Mouse (Mus musculus) forebrain, embryonic 14.5 days (tissue): ENCODE data around the gene Casz1. TPM values are rescaled to one million over a fixed set of nuclear protein-coding genes. Genes with fewer than 3 reads are reported as not detected.
A peak's percentile ranks its signal among the peaks of the same experiment; 100 is the strongest.

ENCODE experiments used
- ATAC-seq: fragments of 200-750 bp; cut with Nextera tagmentation; 2 replicates; pipeline ENCODE4 v1.8.0; 2017; ENCODE audit warnings: mild to moderate bottlenecking, moderate library complexity
- DNase-seq: peaks from one replicate; pipeline ENCODE4 v3.0.0-alpha.2; 2015; ENCODE audit warnings: low spot score
- H3K27ac ChIP-seq: fragments of 300-500 bp; sonication (generic); 2 replicates; pipeline ENCODE4 v1.5.1; 2014; ENCODE audit warnings: low read depth, mild to moderate bottlenecking, control low read depth, low read length, moderate library complexity
- H3K27me3 ChIP-seq: fragments of 300-500 bp; sonication (generic); replicated peaks from 2 replicates; pipeline ENCODE4 v1.6.1; 2014; ENCODE audit warnings: low read length, control low read depth, mixed read lengths; ENCODE audit not compliant: control insufficient read depth, insufficient read depth
- H3K36me3 ChIP-seq: fragments of 300-500 bp; sonication (generic); 2 replicates; pipeline ENCODE4 v1.6.1; 2014; ENCODE audit warnings: low read length, control low read depth; ENCODE audit not compliant: control insufficient read depth, insufficient read depth
- H3K4me1 ChIP-seq: fragments of 300-500 bp; sonication (generic); 2 replicates; pipeline ENCODE4 v1.6.1; 2014; ENCODE audit warnings: antibody characterized with exemption, low read length, control low read depth; ENCODE audit not compliant: control insufficient read depth, insufficient read depth
- H3K4me2 ChIP-seq: fragments of 300-500 bp; sonication (generic); 2 replicates; pipeline ENCODE4 v1.6.1; 2014; ENCODE audit warnings: mild to moderate bottlenecking, control low read depth, low read length
- H3K4me3 ChIP-seq: fragments of 300-500 bp; sonication (generic); 2 replicates; pipeline ENCODE4 v1.5.1; 2014; ENCODE audit warnings: low read depth, low read length, control low read depth
- H3K9ac ChIP-seq: fragments of 300-500 bp; sonication (generic); 2 replicates; pipeline ENCODE4 v1.6.1; 2014; ENCODE audit warnings: mild to moderate bottlenecking, low read length, control low read depth, moderate library complexity
- H3K9me3 ChIP-seq: fragments of 300-500 bp; sonication (generic); replicated peaks from 2 replicates; pipeline ENCODE4 v1.6.1; 2016; ENCODE audit warnings: low read length, control low read depth, mixed read lengths; ENCODE audit not compliant: control insufficient read depth
- WGBS: fragments of 180-500 bp; shearing (Covaris S2); extraction: QIAGEN DNeasy Blood & Tissue Kit; methylation state at CpG from one replicate; pipeline ENCODE4 v1.1.7; 2014; 5-methylcytosine and 5-hydroxymethylcytosine counted together
- polyA plus RNA-seq: library from polyadenylated mRNA; unstranded; fragments of >200 nt; fragmentation: Nextera tagmentation; extraction: Ambion mirVana; gene quantifications from 2 replicates; pipeline ENCODE4 v1.2.1, GENCODE M21; 2014

Gene Casz1
- polyA plus RNA-seq, 1 experiment from 2014 or later: 0.57 TPM

DNA sequence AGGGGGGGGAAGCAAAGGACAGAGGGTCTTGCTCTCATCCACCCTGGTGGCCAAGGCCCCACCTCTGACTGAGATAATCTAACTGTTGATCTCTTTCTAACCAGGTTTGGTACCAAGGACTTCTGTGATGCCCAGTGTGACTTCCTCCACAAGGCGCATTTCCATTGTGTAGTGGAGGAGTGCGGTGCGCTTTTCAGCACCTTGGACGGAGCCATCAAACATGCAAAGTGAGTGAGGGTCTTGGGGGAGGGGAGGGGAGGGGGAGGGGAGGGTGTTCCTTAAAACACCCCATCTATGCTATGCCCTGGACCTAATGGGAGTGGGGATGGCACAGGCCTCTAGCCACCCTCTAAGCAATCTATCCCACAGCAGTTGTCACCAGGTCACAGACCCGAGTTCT lies 138.9 kb downstream of the Casz1 start:
- DNase-seq (no peak), ATAC-seq (no peak)
- H3K9me3 ChIP-seq: no peaks in the 10 kb centered on the region
- H3K36me3 ChIP-seq: no peaks in the 10 kb centered on the region
- 0 out of 2 replicates have a peak, but pooled peaks cover 4% of the 10 kb centered on the region for H3K27me3 ChIP-seq
- H3K27ac ChIP-seq: no peak overlapping the region
- H3K4me2 ChIP-seq: no peak overlapping the region
- H3K9ac ChIP-seq: no peak overlapping the region
- H3K4me3 ChIP-seq: no peak overlapping the region
- WGBS: 47% methylated on average over 5 of the region's 5 CpGs
- H3K4me1 ChIP-seq: peaks cover 11% of the 10 kb centered on the region

DNA sequence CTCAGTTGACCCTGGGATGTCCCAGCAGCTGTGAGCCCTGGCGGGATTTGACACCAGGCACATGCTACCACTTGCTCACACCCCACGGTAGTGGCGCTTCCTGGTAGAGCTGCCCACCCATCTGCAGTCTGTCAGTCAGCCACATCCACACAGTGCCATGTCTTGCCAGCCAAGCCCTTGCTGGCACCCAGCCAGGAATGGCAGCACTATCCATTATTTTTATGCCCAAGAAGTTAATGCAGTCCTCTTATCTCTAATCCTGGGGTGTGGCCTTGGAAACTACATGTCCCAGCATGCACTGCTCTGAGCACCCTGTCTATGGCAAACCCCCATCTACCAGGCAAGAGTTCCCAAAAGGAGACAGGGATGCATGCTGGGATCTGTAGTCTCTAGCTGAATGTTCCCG lies 141.2 kb downstream of the Casz1 start:
- Histone ChIP-seq H3K4me2 (no peak overlapping the region), H3K27ac (no peak overlapping the region), H3K9me3 (no peaks in the 10 kb centered on the region), H3K9ac (no peak overlapping the region), H3K36me3 (no peaks in the 10 kb centered on the region), H3K4me1 (peaks cover 15% of the 10 kb centered on the region), H3K27me3 (0 out of 2 replicates have a peak, but pooled peaks cover 4% of the 10 kb centered on the region), H3K4me3 (no peak overlapping the region)
- peak; percentile 77 for DNase-seq
- peak; percentile 64 for ATAC-seq
- 78% methylated on average over 4 of the region's 4 CpGs for WGBS

DNA sequence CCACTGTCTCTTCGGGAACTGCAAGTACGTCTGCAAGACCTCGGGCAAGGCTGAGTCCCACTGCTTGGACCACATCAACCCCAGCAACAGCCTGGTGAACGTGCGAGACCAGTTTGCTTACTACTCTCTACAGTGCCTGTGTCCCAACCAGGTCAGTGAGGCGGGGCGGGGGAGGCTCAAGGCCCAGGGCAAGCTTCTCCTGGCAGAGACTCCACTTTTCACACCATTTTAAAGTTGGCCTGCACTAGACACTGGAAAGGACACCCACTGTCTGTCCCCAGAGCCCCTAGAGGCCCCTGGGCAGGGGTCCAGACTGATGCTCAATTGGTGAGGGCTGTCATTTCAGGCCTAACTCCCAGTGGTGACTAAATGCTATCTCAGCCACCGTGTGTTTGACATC lies 141.8 kb downstream of the Casz1 start:
- DNase-seq: no peak
- Histone ChIP-seq H3K4me2 (no peak overlapping the region), H3K9me3 (no peaks in the 10 kb centered on the region), H3K4me1 (peaks cover 15% of the 10 kb centered on the region), H3K27me3 (0 out of 2 replicates have a peak, but pooled peaks cover 4% of the 10 kb centered on the region), H3K27ac (no peak overlapping the region), H3K36me3 (no peaks in the 10 kb centered on the region), H3K4me3 (no peak overlapping the region), H3K9ac (no peak overlapping the region)
- 88% methylated on average over 8 of the region's 8 CpGs for WGBS
- ATAC-seq: no peak

DNA sequence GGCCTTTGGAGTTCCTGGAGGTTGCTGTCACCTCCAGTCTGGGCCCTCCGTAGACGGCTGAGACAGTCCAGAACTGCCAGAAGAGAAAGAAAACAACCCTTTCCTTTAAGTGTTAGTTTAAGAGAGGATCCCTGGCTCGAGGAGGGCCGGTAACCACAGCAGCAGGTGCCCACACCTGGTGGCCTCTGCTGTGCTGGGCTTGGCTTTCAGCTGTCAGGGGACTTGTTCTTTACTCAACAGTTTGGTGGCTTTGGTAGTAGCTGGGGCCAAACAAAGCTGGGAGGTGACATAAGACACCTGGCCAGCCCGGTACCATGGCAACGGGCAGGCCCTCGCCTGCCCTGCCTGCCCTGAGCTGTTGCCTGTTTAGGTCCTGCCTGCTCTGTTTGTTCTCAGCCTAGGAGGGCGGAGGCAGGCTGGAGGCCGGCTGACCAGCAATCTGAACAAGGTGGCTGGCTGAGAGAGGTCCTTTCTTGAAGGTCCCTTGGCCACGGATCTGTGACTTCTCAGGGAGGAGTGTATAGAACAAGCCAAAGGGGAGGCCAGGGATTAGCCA lies 143.7 kb downstream of the Casz1 start:
- Histone ChIP-seq H3K4me1 (peaks cover 28% of the 10 kb centered on the region), H3K36me3 (no peaks in the 10 kb centered on the region), H3K9ac (no peak overlapping the region), H3K4me2 (no peak overlapping the region), H3K4me3 (no peak overlapping the region), H3K27ac (no peak overlapping the region), H3K27me3 (peaks cover 13% of the 10 kb centered on the region; the same call in 1 of the 2 replicates), H3K9me3 (no peaks in the 10 kb centered on the region)
- DNase-seq (no peak), ATAC-seq (no peak)
- 54% methylated on average over 10 of the region's 10 CpGs for WGBS

DNA sequence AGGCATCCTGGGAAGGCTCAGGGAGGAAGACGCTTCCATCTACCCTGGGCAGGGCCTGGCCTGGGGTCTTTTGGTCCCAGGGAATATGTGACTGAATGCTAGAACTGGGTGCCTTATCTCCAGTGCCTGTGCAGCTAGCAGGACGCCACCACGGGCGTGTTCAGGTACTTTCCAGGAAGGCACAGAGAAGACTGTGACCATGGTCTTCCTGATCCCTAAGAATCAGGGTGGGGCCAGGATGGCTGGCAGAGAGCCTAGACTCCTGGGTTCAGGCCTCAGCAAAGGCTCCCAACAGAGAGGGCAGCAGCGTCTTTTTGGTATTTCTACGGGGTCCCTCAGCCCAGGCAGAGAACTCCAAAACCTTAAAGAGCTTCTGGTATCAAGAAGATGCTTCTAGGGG lies 146.3 kb downstream of the Casz1 start:
- peaks cover 30% of the 10 kb centered on the region for H3K4me1 ChIP-seq
- DNase-seq: no peak
- ATAC-seq: peak; percentile 11
- no peak overlapping the region; the same call in 1 of the 2 replicates for H3K4me2 ChIP-seq
- H3K9me3 ChIP-seq: no peaks in the 10 kb centered on the region
- peaks cover 23% of the 10 kb centered on the region for H3K27me3 ChIP-seq
- H3K27ac ChIP-seq: peak overlapping the region; percentile 22; the same call in 1 of the 2 replicates
- no peak overlapping the region for H3K9ac ChIP-seq
- H3K36me3 ChIP-seq: no peaks in the 10 kb centered on the region
- H3K4me3 ChIP-seq: no peak overlapping the region
- 39% methylated on average over 6 of the region's 6 CpGs for WGBS

DNA sequence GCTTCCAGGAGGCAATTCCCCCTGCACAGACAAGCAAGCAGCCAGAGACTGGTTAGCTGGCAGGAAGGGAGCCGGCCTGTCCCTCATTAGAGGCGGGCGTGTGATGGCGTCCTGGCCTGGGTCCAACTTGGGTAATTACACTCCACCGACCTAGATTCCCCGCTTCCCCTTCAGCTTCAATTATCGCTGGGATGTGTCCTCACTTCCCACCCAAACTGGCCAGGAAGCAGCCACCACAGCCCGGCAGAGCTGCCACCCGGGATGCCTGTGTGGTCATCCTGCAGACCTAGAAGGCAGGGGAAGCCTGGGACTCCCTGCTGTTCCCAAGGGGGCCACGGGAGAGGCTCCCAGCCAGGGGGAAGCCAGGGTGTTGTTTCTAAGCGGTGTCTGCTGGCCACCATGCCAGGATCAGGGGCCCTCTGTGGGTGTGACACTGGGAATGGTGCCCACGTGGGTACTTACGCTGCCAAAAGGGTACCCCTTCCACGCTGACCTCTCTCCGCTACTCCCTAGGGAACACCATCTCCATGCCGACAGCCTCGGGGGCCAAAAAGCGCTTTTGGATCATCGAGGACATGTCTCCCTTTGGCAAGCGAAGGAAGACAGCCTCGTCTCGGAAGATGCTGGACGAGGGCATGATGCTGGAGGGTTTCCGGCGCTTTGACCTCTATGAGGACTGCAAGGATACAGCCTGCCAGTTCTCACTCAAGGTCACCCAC lies 146.9 kb downstream of the Casz1 start:
- Histone ChIP-seq H3K9me3 (no peaks in the 10 kb centered on the region), H3K4me1 (peaks cover 30% of the 10 kb centered on the region), H3K4me3 (peak overlapping the region; percentile 39; the same call in 1 of the 2 replicates), H3K4me2 (peak overlapping the region; percentile 83), H3K27me3 (peaks cover 23% of the 10 kb centered on the region), H3K9ac (no peak overlapping the region), H3K27ac (peak overlapping the region; percentile 22; the same call in 1 of the 2 replicates), H3K36me3 (no peaks in the 10 kb centered on the region)
- peak; percentile 82 for ATAC-seq
- peak; percentile 94 for DNase-seq
- 16% methylated on average over 25 of the region's 25 CpGs for WGBS

DNA sequence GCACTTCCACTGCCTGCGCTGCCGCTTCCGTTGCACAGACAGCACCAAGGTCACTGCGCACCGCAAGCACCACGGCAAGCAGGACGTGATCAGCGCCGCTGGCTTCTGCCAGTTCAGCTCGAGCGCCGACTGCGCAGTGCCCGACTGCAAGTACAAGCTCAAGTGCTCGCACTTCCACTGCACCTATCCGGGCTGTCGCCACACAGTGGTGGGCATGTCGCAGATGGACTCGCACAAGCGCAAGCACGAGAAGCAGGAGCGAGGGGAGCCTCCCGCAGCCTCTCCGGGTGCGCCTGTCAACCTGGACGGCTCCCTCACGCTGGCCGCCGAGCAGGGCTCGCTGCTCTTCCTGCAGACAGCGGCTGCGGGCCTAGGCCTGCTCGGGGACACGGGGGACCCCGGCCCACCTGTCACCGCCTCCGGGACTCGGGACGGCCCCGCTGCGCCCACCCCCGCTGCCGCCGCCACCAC lies 147.6 kb downstream of the Casz1 start:
- Histone ChIP-seq H3K27me3 (peaks cover 23% of the 10 kb centered on the region), H3K4me2 (peak overlapping the region; percentile 83), H3K4me3 (peak overlapping the region; percentile 39), H3K9ac (peak overlapping the region; percentile 62), H3K36me3 (no peaks in the 10 kb centered on the region), H3K9me3 (no peaks in the 10 kb centered on the region), H3K4me1 (peaks cover 30% of the 10 kb centered on the region), H3K27ac (no peak overlapping the region)
- peak; percentile 55 for DNase-seq
- peak; percentile 35 for ATAC-seq
- WGBS: 1% methylated on average over 44 of the region's 44 CpGs

DNA sequence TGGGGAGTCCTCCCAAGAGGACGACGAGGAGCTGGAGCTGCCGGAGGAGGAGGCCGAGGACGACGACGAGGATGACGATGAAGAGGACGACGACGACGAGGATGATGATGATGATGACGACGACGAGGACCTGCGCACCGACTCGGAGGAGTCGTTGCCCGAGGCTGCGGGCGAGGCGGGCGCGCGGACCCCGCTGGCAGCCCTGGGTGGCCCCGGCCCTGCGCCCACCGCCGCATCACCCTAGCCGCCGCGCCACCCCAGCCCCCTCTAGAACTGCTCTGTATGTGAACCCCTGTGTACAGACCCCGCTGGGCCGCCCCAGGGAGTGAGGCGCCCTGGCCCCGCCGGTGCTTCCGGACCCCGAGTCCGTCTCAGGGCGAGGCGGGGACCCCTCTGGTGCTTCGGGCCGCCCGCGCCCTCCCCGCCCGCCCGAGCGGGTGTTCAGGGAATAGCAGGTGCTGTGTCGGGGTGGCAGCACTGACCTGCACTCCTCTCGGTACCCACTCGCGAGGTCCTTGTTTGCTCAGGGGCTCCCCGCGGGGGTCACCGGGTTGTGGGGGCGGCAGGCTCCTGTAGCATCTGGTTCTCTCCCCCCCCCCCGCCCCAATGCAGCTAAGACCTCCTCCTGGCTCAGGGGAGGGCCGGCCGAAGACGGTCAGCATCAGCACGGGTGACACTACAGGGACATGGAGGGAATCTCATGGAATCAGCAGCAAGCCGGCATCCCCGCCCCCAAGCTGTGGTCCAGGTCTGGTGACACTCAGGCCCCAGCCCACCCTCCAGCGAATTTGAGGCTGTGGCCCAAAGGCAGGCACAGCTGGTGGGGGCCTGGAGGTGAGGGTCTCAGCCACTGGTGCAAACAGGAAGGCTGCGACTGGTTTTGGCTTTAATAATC lies 148.3 kb downstream of the Casz1 start:
- Histone ChIP-seq H3K9me3 (no peaks in the 10 kb centered on the region), H3K9ac (peak overlapping the region; percentile 62), H3K4me1 (peaks cover 30% of the 10 kb centered on the region), H3K4me3 (peak overlapping the region; percentile 39), H3K36me3 (no peaks in the 10 kb centered on the region), H3K27me3 (peaks cover 23% of the 10 kb centered on the region), H3K4me2 (peak overlapping the region; percentile 83), H3K27ac (no peak overlapping the region)
- peak; percentile 24 for DNase-seq
- peak; percentile 4; the same call in 1 of the 2 replicates for ATAC-seq
- 3% methylated on average over 64 of the region's 69 CpGs for WGBS
